Mouse (Mus musculus): ENCODE measurements around the gene Limk2. TPM values are rescaled to one million over a fixed set of nuclear protein-coding genes. Genes with fewer than 3 reads are reported as not detected.
A peak's percentile ranks its signal among the peaks of the same experiment; 100 is the strongest.

Gene Limk2
- total RNA-seq, 2 experiments from 2014 or later, result 98.4 to 114 TPM

DNA sequence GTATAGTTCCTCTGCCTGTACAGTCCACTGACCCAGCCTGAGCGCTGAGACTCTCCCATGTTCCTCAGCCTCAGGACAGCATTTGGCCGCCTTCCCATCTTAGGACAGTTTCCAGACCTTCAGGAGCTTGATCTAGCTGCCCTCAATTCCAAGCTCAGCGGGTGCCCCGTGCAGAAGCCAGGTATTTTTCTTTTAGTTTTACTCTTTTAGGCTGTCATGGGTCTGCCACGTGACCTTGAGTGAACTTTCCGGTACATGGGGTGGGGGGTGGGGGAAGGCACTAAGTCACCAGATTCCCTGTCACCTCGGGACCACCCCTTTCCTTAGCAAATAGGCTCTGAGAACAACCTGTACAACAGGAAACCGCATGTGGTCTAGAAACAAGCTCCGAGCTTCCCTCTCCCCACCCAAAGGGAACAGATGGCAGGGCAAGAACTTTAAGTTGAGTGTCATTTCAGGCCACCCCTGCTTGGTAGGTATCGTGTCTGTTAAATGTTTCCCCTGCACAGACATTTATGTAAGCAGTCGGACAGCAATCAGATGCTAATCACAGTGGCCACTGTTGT is 73.3 kb downstream of the Limk2 start:
- DNase-seq (ENCODE audit: low spot score in 2 of 2), result no peak

DNA sequence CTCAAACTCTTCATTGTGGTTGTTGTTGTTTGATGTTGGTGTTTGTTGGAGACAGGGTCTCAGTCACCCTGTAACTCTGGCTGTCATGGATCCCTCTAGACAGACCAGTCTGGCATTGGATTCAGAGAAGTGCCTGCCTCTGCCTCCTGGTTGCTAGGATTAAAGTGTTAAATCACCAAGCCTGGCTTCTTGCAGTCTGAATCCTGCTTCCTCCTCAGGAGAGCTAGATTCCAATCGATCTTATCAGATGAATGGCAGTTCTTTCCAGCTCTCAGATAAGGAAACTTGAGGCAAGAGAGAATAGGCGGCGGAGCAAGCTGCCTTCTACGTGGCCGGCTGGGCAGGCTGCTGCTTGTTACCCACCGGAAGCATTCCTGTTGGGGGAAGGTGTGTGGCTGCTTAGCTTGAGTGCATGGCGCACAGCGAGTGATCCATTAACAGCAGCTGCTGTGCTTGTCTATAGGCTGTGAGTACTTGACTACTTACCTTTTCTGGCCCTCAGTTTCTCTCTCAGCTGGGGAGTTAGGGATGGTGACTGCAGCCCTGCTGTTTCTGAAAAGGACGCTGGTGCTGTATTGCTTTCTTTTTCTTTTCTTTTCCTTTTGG is 74.2 kb downstream of the Limk2 start:
- DNase-seq (ENCODE audit: low spot score in 2 of 2), result no peak

- no peak for DNase-seq (ENCODE audit: low spot score in 2 of 2)
Measured at GRCm38 (mm10) chr11:3334141-3334710, 74.8 kb downstream of the Limk2 start.

DNA sequence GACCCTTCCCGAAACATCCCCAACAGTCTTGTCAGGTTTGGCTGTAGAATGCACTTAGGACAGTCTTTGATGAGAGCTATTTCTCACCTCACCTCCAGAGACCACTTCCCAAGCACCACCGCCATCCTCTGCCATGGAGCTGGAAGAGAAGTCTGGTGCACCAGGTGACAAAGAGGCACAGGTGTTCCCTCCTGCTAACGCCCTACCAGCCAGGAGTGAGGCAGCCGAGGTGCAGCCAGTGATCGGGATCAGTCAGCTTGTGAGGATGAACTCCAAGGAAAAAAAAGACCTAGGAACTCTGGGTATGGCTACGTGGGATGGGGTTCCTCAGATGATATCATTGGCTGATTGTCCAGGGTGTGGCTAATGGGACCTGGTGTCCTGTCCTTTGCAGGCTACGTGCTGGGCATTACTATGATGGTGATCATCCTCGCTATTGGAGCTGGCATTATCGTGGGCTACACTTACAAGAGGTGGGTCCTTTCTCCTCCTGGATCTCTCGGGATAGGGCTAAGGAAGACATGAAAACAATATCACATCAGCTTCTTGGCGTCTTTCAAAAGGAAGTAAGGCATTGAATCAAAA is 75.8 kb downstream of the Limk2 start:
- no peak for DNase-seq (ENCODE audit: low spot score in 2 of 2)

- DNase-seq (ENCODE audit: low spot score in 2 of 2), result peak; percentile 87 to 94
Measured at GRCm38 (mm10) chr11:3331756-3332642, 77.0 kb downstream of the Limk2 start.

DNA sequence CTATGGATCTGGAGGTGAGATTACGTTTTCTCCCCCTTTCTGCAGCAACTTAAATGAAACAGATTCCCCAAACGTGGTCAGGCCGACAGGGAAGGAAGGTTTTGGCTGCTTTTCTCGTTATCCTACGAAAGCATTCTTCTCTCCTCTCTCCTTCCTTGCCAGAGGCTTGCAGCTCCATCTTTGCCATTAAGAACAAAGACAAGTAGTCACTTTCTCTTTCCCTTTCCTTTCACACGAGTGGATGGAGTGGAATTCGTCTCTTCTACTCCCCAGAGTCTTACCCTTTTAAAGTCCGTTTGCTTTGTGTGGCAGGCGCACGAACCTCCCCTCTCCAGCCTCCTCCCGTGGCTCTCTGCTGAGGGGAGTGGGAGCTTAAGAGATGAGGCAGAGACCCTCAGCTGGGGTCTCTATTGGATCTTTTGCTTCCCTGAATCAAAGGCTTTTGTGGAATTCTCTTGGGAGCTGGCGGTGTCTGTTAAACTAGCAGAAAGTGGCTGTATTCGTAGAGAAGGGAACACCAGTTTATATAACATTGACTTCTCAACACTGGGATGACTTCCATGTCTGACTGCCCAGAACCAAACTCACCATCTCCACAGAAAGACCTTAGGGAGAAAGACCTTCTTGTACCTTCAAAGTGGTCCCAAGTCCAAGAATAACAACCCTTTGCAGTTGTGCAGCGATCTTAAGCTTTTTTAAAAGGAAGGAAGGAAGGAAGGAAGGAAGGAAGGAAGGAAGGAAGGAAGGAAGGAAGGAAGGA is 77.8 kb downstream of the Limk2 start:
- no peak for DNase-seq (ENCODE audit: low spot score in 2 of 2)

DNA sequence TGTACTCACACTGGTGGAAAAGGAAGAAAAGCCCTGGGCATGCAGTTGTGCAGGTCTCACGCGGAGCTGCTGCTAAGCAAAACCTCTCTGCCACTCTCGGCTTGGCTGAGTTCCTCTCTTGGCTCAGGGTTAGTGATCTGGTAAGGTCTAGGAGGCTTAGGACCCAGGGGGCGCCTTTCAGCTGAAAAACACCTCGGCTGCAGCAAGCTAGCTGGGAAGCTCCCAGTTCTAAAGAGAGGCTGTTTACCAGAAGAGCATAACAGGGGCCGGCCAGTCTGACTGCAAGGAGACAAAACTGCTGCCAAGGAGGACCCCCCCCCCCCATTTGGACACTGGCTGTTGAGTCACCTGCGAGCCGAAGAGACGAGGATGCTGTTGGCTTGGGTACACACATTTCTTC is 78.4 kb downstream of the Limk2 start:
- peak; percentile 77 to 87 for DNase-seq (ENCODE audit: low spot score in 2 of 2)

GRCm38 (mm10) chr11:3329891-3330451 is 79.0 kb downstream of the Limk2 start, which contains the start of gene Pik3ip1:
Gene Pik3ip1, plus strand, starts transcription at chr11:3330401.
- DNase-seq (ENCODE audit: low spot score in 2 of 2), result no peak

- DNase-seq (ENCODE audit: low spot score in 2 of 2), result no peak
Measured at GRCm38 (mm10) chr11:3328806-3329775, 79.9 kb downstream of the Limk2 start.

DNA sequence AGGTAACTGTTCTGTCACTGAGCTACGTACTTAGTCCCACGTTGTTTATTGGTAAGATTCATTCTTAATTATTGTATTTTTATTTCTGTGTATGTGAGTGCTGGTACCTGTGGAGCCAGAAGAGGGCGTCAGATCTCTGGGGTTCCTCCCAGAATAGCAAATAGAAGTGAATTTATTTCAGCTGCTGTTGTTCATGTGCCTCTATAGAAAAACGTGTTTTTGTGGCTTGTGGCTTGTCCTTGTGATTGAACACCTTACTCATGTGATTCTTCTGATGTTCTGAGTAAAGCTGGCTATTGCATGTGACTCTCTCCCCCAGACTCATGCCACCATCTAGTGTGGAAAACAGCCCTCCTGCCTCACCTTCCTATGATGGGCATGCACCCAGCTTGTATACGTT is 80.7 kb downstream of the Limk2 start:
- DNase-seq (ENCODE audit: low spot score in 2 of 2), result no peak

DNA sequence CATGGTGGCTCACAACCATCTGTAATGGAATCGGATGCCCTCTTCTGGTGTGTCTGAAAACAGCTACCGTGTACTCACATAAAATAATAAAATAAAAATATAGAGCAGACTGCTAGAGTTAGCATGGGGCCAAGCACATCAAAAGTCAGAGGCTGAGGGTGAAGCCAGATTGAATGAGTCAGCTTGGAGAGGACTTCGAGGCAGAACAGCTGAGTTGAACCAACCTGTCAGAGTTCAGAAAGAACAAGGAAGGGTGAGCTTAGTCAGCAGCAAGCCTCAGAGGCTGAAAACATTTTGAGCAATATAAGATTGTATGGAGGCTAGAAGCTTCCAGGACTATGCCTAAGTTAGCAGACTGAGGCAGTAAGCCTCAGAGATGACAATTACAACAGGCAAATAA is 90.7 kb downstream of the Limk2 start:
- no peak for DNase-seq (ENCODE audit: low spot score in 2 of 2)

DNA sequence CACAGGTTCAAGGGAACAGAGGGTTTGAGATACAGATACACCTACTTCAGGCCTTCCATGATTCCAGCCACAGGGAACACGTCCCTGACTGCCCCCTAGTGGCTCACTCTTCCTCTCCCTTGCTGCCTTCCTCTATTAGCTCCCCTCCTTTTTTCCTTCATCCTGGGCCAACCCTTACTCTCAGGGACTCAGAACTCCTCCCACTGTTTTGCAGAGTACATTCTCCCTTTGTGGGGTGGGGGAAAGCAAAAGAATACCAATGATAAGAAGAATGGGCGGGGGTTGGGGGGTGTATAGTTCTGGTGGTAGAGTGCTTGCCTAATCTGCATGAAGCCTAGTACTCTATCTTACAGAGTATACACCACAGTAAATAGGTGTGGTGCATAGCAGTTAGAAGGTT is 94.8 kb downstream of the Limk2 start:
- peak; percentile 59 to 71 for DNase-seq (ENCODE audit: low spot score in 2 of 2)

DNA sequence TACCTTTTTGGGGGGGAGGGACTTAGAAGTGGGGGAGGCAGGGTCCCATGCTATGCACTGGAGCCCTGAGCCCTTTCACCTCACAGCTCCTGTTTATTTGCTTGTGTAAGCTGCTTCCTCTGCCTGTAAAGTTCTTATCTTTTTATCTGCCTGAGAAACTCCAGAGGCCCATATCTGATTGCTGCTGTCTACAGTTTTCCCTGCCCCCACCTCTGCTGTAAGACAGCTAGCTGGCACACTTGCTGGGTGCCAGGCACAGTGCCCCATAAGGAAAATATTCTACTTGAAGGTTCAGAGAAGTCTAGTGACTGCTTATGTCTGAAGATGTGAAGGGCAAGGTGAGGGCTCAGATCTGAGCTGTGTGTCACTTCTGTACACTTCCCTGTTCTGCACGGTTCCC is 95.7 kb downstream of the Limk2 start:
- no peak for DNase-seq (ENCODE audit: low spot score in 2 of 2)

DNA sequence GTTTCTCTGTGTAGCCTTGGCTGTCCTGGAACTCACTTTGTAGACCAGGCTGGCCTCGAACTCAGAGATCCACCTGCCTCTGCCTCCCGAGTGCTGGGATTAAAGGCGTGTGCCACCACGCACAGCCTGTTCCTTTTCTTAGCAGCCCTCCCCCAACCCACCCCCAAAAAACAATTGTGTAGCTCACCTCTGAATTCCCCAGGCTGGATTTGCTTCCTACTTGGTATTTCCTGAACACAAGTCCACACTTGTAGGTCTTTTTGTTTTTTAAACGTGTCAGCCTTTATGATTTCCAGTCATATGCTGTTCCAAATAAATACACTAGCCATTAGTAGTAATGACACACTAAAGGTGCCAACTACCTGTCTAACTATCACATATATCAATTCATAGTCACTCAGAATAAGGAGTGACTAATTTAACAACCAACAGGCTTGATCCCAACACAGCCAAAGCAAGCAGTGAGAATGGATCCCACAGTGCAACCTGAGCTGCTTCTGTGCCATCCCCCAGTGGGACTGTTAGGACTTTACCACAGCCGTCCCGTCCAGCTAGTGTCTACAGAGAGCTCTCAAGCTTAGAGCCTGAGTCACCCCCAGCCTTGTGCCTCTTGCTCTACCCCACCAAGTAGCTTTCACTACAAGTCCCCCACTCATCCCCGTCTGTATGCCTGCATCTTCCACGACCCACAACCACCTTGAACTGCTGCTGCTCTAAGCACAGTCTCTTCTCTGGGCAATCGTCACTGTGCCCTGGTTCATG is 97.2 kb downstream of the Limk2 start:
- DNase-seq (ENCODE audit: low spot score in 2 of 2), result no peak

DNA sequence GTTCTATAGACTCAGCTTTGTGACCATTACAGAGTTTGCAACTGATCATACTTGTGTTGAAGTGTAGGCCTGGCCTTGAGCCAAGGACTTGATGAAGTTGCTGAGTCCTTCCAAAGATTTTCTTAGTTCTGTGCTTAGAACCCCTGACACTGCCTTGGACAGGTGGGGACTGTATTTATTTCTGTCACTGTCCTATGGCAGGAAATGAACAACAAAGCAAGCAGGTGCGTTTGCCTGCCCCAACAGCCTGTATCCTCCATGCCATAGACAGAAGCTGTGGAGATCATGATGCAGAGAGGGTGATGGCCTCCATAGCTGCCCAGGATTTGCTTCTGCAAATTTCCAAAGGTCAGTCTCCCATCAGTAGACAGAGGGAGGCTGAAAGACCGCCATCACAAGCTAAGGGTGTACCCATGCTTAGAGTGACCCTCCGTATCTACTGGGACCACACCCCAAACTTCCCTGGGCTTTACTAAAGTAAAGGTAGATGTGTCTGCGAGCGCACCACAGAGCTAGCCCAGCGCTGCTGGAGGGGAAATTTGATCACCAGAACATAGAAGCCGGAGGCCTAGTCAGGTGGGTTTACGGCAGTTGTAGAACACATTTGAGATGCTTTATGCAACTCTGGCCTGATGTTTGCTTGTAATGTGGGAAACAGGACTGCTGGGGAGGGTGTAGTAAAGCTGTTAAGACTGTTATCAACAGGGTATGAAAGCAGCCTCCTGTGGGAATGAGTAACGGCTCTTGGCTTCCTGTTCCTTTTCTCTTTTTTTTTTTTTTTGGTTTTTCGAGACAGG is 98.0 kb downstream of the Limk2 start:
- no peak for DNase-seq (ENCODE audit: low spot score in 2 of 2)

DNA sequence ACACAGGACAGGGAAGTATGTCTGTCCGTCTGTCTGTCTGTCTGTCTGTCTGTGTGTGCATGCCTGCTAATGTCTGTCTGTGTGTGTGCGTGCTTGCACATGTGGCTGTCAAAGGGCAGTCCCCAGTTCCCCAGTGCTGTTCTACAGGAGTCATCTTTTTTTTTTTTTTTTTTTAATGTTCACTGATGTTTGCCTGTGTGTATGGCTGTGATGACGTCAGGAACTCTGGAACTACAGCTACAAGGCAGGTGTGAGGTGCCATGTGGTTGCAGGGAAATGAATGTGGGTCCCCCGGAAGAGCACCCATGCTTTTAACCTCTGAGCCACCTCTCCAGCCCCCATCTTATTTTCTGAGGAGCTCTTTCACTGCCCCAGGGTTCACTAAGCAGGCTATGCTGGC is 99.1 kb downstream of the Limk2 start:
- no peak for DNase-seq (ENCODE audit: low spot score in 2 of 2)

DNA sequence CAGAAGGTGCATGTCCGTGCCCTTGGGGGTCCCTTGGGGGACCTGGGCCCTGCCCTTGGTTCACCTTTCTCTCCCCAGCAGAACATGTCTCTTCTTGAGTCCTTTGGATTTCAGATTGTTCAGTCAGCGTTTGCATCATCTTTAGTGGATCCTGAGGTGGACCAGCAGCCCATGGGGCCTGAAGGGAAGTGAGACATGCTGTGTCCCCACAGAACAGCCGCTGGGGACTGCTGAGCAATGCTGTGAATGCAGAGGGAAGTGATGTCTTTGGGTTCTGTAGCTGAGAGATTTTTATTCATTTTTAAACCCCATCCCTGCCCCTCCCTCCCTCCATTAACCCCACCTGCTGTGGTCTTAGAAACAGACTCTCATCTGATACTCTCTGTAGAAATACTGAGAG is 101.1 kb downstream of the Limk2 start:
- no peak for DNase-seq (ENCODE audit: low spot score in 2 of 2)

- no peak for DNase-seq (ENCODE audit: low spot score in 2 of 2)
Measured at GRCm38 (mm10) chr11:3305821-3306220, 103.2 kb downstream of the Limk2 start.

Data from left cerebral cortex, adult 18-20 months (tissue).